Mouse (Mus musculus): ENCODE measurements around the gene Psat1.

DNA sequence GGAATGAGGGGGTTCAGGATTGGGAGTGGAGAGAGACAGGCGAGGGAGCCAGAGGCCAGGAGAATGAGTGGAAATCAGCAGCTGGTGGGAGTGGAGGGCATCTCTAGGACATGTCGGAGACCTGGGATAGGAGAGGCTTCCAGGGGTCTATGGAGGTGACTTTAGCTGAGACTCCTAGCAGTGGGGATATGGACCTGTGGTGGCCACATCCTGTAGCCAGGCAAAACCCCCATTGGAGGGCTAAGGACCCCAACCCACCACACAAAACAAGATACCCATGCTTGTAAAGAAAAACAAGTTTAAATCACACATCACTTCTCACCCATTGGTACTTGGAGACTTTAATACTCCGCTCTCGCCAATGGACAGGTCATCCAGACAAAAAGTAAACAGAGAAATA lies 58.7 kb downstream of the Psat1 start:
- no peak for TF ChIP-seq EP300 (IDR thresholded peaks at IDR 0.05; ENCODE audit: low read depth)
- no peak for TF ChIP-seq CTCF (IDR thresholded peaks at IDR 0.05; ENCODE audit: low read depth)

All from liver, embryonic 14.5 days (tissue).